Mouse (Mus musculus): Measurements from ENCODE around the gene Fam19a1. TPM values are rescaled to one million over a fixed set of nuclear protein-coding genes. Genes with fewer than 3 reads are reported as not detected.

Fam19a1 gene
- polyA plus RNA-seq, 1 experiment from 2014 or later, result 1.7 TPM

DNA sequence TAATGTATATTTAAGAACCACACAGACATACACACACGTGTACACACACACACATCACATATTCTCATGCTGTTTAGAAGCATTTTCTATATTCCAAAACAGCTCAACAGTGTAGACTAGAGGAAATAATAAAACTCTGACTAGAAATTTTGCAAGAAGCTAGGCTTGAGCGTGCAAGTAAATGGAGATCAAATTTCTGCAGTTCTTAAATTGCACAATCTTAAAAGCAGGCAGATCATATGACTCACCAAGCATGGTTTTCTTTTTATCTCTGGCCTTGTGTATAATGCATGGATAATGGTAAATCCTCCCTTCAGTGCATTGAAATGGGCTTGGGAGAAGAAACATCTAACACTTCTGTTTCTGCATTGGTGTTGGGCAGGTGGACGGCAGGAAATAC, 564.9 kb downstream of the Fam19a1 start:
- ATAC-seq (ENCODE audit: low FRiP score) (no peak), DNase-seq (ENCODE audit: low spot score) (no peak)
- no peaks in the 10 kb centered on the region for H3K27me3 ChIP-seq (ENCODE audit: control insufficient read depth, insufficient read depth, low read length)
- H3K4me2 ChIP-seq (replicated peaks; ENCODE audit: low read depth, low read length), result no peak overlapping the region
- H3K9me3 ChIP-seq (ENCODE audit: control insufficient read depth, low read length), result no peaks in the 10 kb centered on the region
- no peak overlapping the region for H3K27ac ChIP-seq (ENCODE audit: low read depth, low read length)
- no peak overlapping the region for H3K9ac ChIP-seq (ENCODE audit: low read depth, low read length)
- no peak overlapping the region for H3K4me3 ChIP-seq (ENCODE audit: low read depth, low read length)
- WGBS, result 90% methylated on average over 3 of the region's 3 CpGs
- H3K36me3 ChIP-seq (ENCODE audit: control insufficient read depth, insufficient read depth, low read length), result no peaks in the 10 kb centered on the region
- no peaks in the 10 kb centered on the region for H3K4me1 ChIP-seq (replicated peaks; ENCODE audit: control insufficient read depth, insufficient read depth, low read length)

Other genes with a start within 250 kb of the Fam19a1 start
- not detected in 2 replicates for gene 1700123L14Rik, start 53.1 kb downstream of the Fam19a1 start, polyA plus RNA-seq (2014; fragmentation: Nextera tagmentation; extraction: Ambion mirVana)

Measured in hindbrain, embryonic 11.5 days (tissue).